Mouse (Mus musculus): ENCODE measurements at regions not wholly inside any gene's neighbourhood (a gene's known extent, or its start where the extent isn't known, plus 50 kb on each side); places are given as distances from the start of the nearest gene placed in this dataset.

GRCm38 (mm10) chr16:21322437-21322836 is 100.5 kb upstream of the Vps8 start:
- no peak for TF ChIP-seq EP300 (IDR thresholded peaks at IDR 0.05; ENCODE audit: low read depth)
- TF ChIP-seq CTCF (IDR thresholded peaks at IDR 0.05; ENCODE audit: low read depth): no peak
